Mouse (Mus musculus) heart, embryonic 10.5 days (tissue): ENCODE results near the gene Slc16a3. TPM values are rescaled to one million over a fixed set of nuclear protein-coding genes. Genes with fewer than 3 reads are reported as not detected.
A peak's percentile ranks its signal among the peaks of the same experiment; 100 is the strongest.

ENCODE experiments used
- DNase-seq: peaks from one replicate; pipeline ENCODE4 v3.0.0-alpha.2; 2017; ENCODE audit warnings: low spot score
- H3K27ac ChIP-seq: fragments of 300-500 bp; sonication (generic); 2 replicates; pipeline ENCODE4 v1.5.1; 2016; ENCODE audit warnings: mild to moderate bottlenecking
- H3K27me3 ChIP-seq: fragments of 300-500 bp; sonication (generic); 2 replicates; pipeline ENCODE4 v1.6.1; 2016; ENCODE audit warnings: mild to moderate bottlenecking; ENCODE audit not compliant: poor library complexity, insufficient read depth, severe bottlenecking
- H3K36me3 ChIP-seq: fragments of 300-500 bp; sonication (generic); 2 replicates; pipeline ENCODE4 v1.6.1; 2016; ENCODE audit warnings: mild to moderate bottlenecking, moderate library complexity
- H3K4me1 ChIP-seq: fragments of 300-500 bp; sonication (generic); 2 replicates; pipeline ENCODE4 v1.6.1; 2016; ENCODE audit warnings: mild to moderate bottlenecking
- H3K4me3 ChIP-seq: fragments of 300-500 bp; sonication (generic); 2 replicates; pipeline ENCODE4 v1.5.1; 2016; ENCODE audit warnings: mild to moderate bottlenecking, moderate library complexity
- H3K9me3 ChIP-seq: fragments of 300-500 bp; sonication (generic); 2 replicates; pipeline ENCODE4 v1.6.1; 2016; ENCODE audit warnings: mild to moderate bottlenecking, moderate library complexity
- whole genome bisulfite sequencing: fragments of 180-500 bp; shearing (Covaris S2); methylation state at CpG from one replicate; pipeline ENCODE4 v1.1.7; 2016; 5-methylcytosine and 5-hydroxymethylcytosine counted together
- polyA plus RNA-seq: library from polyadenylated mRNA; unstranded; fragments of >200 nt; fragmentation: Nextera tagmentation; extraction: Ambion mirVana; gene quantifications from 2 replicates; pipeline ENCODE4 v1.2.1, GENCODE M21; 2016

Gene Slc16a3
- polyA plus RNA-seq, 1 experiment from 2014 or later, result 416 TPM

GRCm38 (mm10) chr11:120931479-120931878 lies 16.8 kb upstream of the Slc16a3 start:
- WGBS, result 81% methylated on average over 4 of the region's 4 CpGs

GRCm38 (mm10) chr11:120932564-120933398 lies 15.5 kb upstream of the Slc16a3 start, which contains the start of gene Ccdc57:
TSS of gene Ccdc57 (minus strand) at chr11:120932872.
- peak; percentile 94 for DNase-seq
- H3K27ac ChIP-seq, result peak within 1 kb of the TSS; percentile 95
- 9% methylated on average over 44 of the region's 44 CpGs for WGBS
- no peaks in the 10 kb centered on the region for H3K9me3 ChIP-seq
- H3K36me3 ChIP-seq, result peaks cover 6% of the 10 kb centered on the region; the same call in 1 of the 2 replicates
- no peaks in the 10 kb centered on the region for H3K27me3 ChIP-seq
- H3K4me3 ChIP-seq, result peak within 1 kb of the TSS; percentile 82
- H3K4me1 ChIP-seq, result peaks cover 7% of the 10 kb centered on the region

More at GRCm38 (mm10) chr11:120931479-120931878, 16.8 kb upstream of the Slc16a3 start:
- Histone ChIP-seq H3K4me1 (peaks cover 7% of the 10 kb centered on the region), H3K9me3 (no peaks in the 10 kb centered on the region), H3K4me3 (no peak overlapping the region), H3K27me3 (no peaks in the 10 kb centered on the region), H3K27ac (no peak overlapping the region), H3K36me3 (peaks cover 10% of the 10 kb centered on the region; the same call in 1 of the 2 replicates)
- DNase-seq, result no peak

- no peaks in the 10 kb centered on the region for H3K9me3 ChIP-seq
- no peaks in the 10 kb centered on the region for H3K27me3 ChIP-seq
- H3K36me3 ChIP-seq, result no peaks in the 10 kb centered on the region
- no peak for DNase-seq
- no peak overlapping the region for H3K4me3 ChIP-seq
- H3K27ac ChIP-seq, result 0 out of 2 replicates have a peak overlapping the region, but pooled peaks have one; percentile 16
- 82% methylated on average over 1 of the region's 1 CpGs for WGBS
- H3K4me1 ChIP-seq, result peaks cover 14% of the 10 kb centered on the region
Measured at GRCm38 (mm10) chr11:120937976-120938375, 10.3 kb upstream of the Slc16a3 start.

GRCm38 (mm10) chr11:120938795-120939194 lies 9.5 kb upstream of the Slc16a3 start:
- Histone ChIP-seq H3K9me3 (no peaks in the 10 kb centered on the region), H3K27me3 (peaks cover 2% of the 10 kb centered on the region; the same call in 1 of the 2 replicates), H3K4me1 (peaks cover 10% of the 10 kb centered on the region; the same call in 1 of the 2 replicates), H3K4me3 (no peak overlapping the region), H3K27ac (no peak overlapping the region), H3K36me3 (no peaks in the 10 kb centered on the region)
- whole genome bisulfite sequencing, result 12% methylated on average over 4 of the region's 4 CpGs
- no peak for DNase-seq

- Histone ChIP-seq H3K36me3 (no peaks in the 10 kb centered on the region), H3K9me3 (no peaks in the 10 kb centered on the region), H3K4me1 (peaks cover 10% of the 10 kb centered on the region; the same call in 1 of the 2 replicates), H3K27me3 (peaks cover 5% of the 10 kb centered on the region; the same call in 1 of the 2 replicates), H3K4me3 (no peak overlapping the region), H3K27ac (0 out of 2 replicates have a peak overlapping the region, but pooled peaks have one; percentile 3)
- WGBS, result 42% methylated on average over 6 of the region's 6 CpGs
- DNase-seq, result no peak
Measured at GRCm38 (mm10) chr11:120939712-120940341, 8.5 kb upstream of the Slc16a3 start.

- WGBS, result 88% methylated on average over 6 of the region's 6 CpGs
- Histone ChIP-seq H3K4me3 (no peak overlapping the region), H3K36me3 (no peaks in the 10 kb centered on the region), H3K4me1 (peaks cover 10% of the 10 kb centered on the region; the same call in 1 of the 2 replicates), H3K9me3 (no peaks in the 10 kb centered on the region), H3K27me3 (peaks cover 5% of the 10 kb centered on the region; the same call in 1 of the 2 replicates), H3K27ac (no peak overlapping the region)
- no peak for DNase-seq
Measured at GRCm38 (mm10) chr11:120940959-120941358, 7.3 kb upstream of the Slc16a3 start.

GRCm38 (mm10) chr11:120945266-120945665 lies 3.0 kb upstream of the Slc16a3 start:
- H3K27me3 ChIP-seq, result peaks cover 9% of the 10 kb centered on the region; the same call in 1 of the 2 replicates
- 72% methylated on average over 7 of the region's 7 CpGs for WGBS
- no peaks in the 10 kb centered on the region for H3K9me3 ChIP-seq
- peaks cover 22% of the 10 kb centered on the region for H3K4me1 ChIP-seq
- no peak overlapping the region for H3K27ac ChIP-seq
- no peak overlapping the region for H3K4me3 ChIP-seq
- H3K36me3 ChIP-seq, result no peaks in the 10 kb centered on the region
- no peak for DNase-seq

GRCm38 (mm10) chr11:120945926-120946325 lies 2.4 kb upstream of the Slc16a3 start:
- no peak for DNase-seq
- Histone ChIP-seq H3K27ac (no peak overlapping the region), H3K9me3 (no peaks in the 10 kb centered on the region)

GRCm38 (mm10) chr11:120948861-120949851 lies 876 bp downstream of the Slc16a3 start:
- peaks cover 4% of the 10 kb centered on the region; the same call in 1 of the 2 replicates for H3K27me3 ChIP-seq
- WGBS, result 1% methylated on average over 75 of the region's 75 CpGs
- H3K27ac ChIP-seq, result peak overlapping the region; percentile 97
- H3K36me3 ChIP-seq, result peaks cover 7% of the 10 kb centered on the region
- peak; percentile 92 for DNase-seq
- peak overlapping the region; percentile 69 for H3K4me3 ChIP-seq
- peaks cover 53% of the 10 kb centered on the region for H3K4me1 ChIP-seq
- H3K9me3 ChIP-seq, result no peaks in the 10 kb centered on the region

More at GRCm38 (mm10) chr11:120945926-120946325, 2.4 kb upstream of the Slc16a3 start:
- H3K27me3 ChIP-seq, result peaks cover 9% of the 10 kb centered on the region; the same call in 1 of the 2 replicates
- peaks cover 28% of the 10 kb centered on the region for H3K4me1 ChIP-seq
- no peaks in the 10 kb centered on the region for H3K36me3 ChIP-seq
- WGBS, result 87% methylated on average over 5 of the region's 5 CpGs
- no peak overlapping the region for H3K4me3 ChIP-seq

GRCm38 (mm10) chr11:120949863-120950262 lies 1.6 kb downstream of the Slc16a3 start:
- WGBS, result 5% methylated on average over 10 of the region's 10 CpGs
- peaks cover 60% of the 10 kb centered on the region for H3K4me1 ChIP-seq

GRCm38 (mm10) chr11:120950281-120951202 lies 2.3 kb downstream of the Slc16a3 start:
- H3K4me1 ChIP-seq, result peaks cover 67% of the 10 kb centered on the region
- 1% methylated on average over 39 of the region's 39 CpGs for WGBS
- no peaks in the 10 kb centered on the region for H3K9me3 ChIP-seq
- peak overlapping the region; percentile 69 for H3K4me3 ChIP-seq
- DNase-seq, result peak; percentile 99
- peaks cover 4% of the 10 kb centered on the region; the same call in 1 of the 2 replicates for H3K27me3 ChIP-seq
- H3K36me3 ChIP-seq, result peaks cover 20% of the 10 kb centered on the region
- peak overlapping the region; percentile 97 for H3K27ac ChIP-seq

More at GRCm38 (mm10) chr11:120949863-120950262, 1.6 kb downstream of the Slc16a3 start:
- Histone ChIP-seq H3K9me3 (no peaks in the 10 kb centered on the region), H3K27ac (peak overlapping the region; percentile 97), H3K4me3 (peak overlapping the region; percentile 69), H3K27me3 (peaks cover 4% of the 10 kb centered on the region; the same call in 1 of the 2 replicates), H3K36me3 (peaks cover 14% of the 10 kb centered on the region)
- peak; percentile 81 for DNase-seq
